Mouse (Mus musculus): ENCODE data around the gene Anln. TPM values are rescaled to one million over a fixed set of nuclear protein-coding genes. Genes with fewer than 3 reads are reported as not detected.
A peak's percentile ranks its signal among the peaks of the same experiment; 100 is the strongest.
"Not testable (repeated sequence)": the region's sequence is repeated elsewhere in the genome, so short reads cannot be mapped to it uniquely, and the experiment has no call there.

The Anln gene
- polyA plus RNA-seq, 1 experiment from 2014 or later: 35.4 TPM

- H3K4me1 ChIP-seq: no peaks in the 10 kb centered on the region
- 87% methylated on average over 5 of the region's 5 CpGs for WGBS
- peaks cover 6% of the 10 kb centered on the region; the same call in 1 of the 2 replicates for H3K9me3 ChIP-seq
- no peak overlapping the region for H3K27ac ChIP-seq
- no peaks in the 10 kb centered on the region for H3K27me3 ChIP-seq
- H3K4me2 ChIP-seq: no peak overlapping the region
- ATAC-seq (ENCODE audit: insufficient number of reproducible peaks, low FRiP score, low TSS enrichment, low read depth): no peak
- H3K9ac ChIP-seq: no peak overlapping the region
- no peaks in the 10 kb centered on the region for H3K36me3 ChIP-seq
- H3K4me3 ChIP-seq: no peak overlapping the region
Observed at GRCm38 (mm10) chr9:22313218-22313617, 75.8 kb downstream of the Anln start.

- no peak overlapping the region; the same call in 1 of the 2 replicates for H3K27ac ChIP-seq
- no peak for ATAC-seq (ENCODE audit: insufficient number of reproducible peaks, low FRiP score, low TSS enrichment, low read depth)
- H3K4me3 ChIP-seq: no peak overlapping the region
- no peak overlapping the region for H3K4me2 ChIP-seq
- no peaks in the 10 kb centered on the region for H3K9me3 ChIP-seq
- peaks cover 10% of the 10 kb centered on the region for H3K4me1 ChIP-seq
- 84% methylated on average over 5 of the region's 5 CpGs for WGBS
- no peaks in the 10 kb centered on the region for H3K27me3 ChIP-seq
- H3K36me3 ChIP-seq: peaks cover 6% of the 10 kb centered on the region
- no peak overlapping the region for H3K9ac ChIP-seq
Observed at GRCm38 (mm10) chr9:22309651-22310050, 79.3 kb downstream of the Anln start.

GRCm38 (mm10) chr9:22307920-22308262 is 81.1 kb downstream of the Anln start:
- Histone ChIP-seq H3K36me3 (peaks cover 23% of the 10 kb centered on the region), H3K4me2 (peak overlapping the region; percentile 87), H3K4me3 (peak overlapping the region; percentile 94), H3K9ac (peak overlapping the region; percentile 88; the same call in 1 of the 2 replicates)
- 13% methylated on average over 9 of the region's 9 CpGs for WGBS
- not testable (repeated sequence) for H3K4me1 ChIP-seq; H3K27me3 ChIP-seq; H3K27ac ChIP-seq; H3K9me3 ChIP-seq; ATAC-seq (ENCODE audit: insufficient number of reproducible peaks, low FRiP score, low TSS enrichment, low read depth)

GRCm38 (mm10) chr9:22307156-22307919 is 81.7 kb downstream of the Anln start, which contains the start of gene Zfp810:
Gene Zfp810, minus strand, starts transcription at chr9:22307648.
- peaks cover 10% of the 10 kb centered on the region for H3K4me1 ChIP-seq

GRCm38 (mm10) chr9:22306726-22307125 is 82.3 kb downstream of the Anln start:
- 14% methylated on average over 6 of the region's 6 CpGs for WGBS
- no peak for ATAC-seq (ENCODE audit: insufficient number of reproducible peaks, low FRiP score, low TSS enrichment, low read depth)

More at GRCm38 (mm10) chr9:22307156-22307919, 81.7 kb downstream of the Anln start, which contains the start of gene Zfp810:
- peak; percentile 95 for ATAC-seq (ENCODE audit: insufficient number of reproducible peaks, low FRiP score, low TSS enrichment, low read depth)
- H3K4me2 ChIP-seq: peak within 1 kb of the TSS; percentile 87
- under 1% methylated on average over 56 of the region's 56 CpGs for WGBS
- no peaks in the 10 kb centered on the region for H3K27me3 ChIP-seq
- H3K9me3 ChIP-seq: no peaks in the 10 kb centered on the region
- peak within 1 kb of the TSS; percentile 78 for H3K27ac ChIP-seq
- H3K9ac ChIP-seq: peak within 1 kb of the TSS; percentile 88
- H3K36me3 ChIP-seq: peaks cover 26% of the 10 kb centered on the region
- peak within 1 kb of the TSS; percentile 94 for H3K4me3 ChIP-seq

GRCm38 (mm10) chr9:22302199-22302598 is 86.8 kb downstream of the Anln start:
- Histone ChIP-seq H3K9ac (no peak overlapping the region), H3K27me3 (no peaks in the 10 kb centered on the region), H3K9me3 (no peaks in the 10 kb centered on the region), H3K27ac (no peak overlapping the region), H3K4me3 (no peak overlapping the region), H3K36me3 (peaks cover 50% of the 10 kb centered on the region), H3K4me1 (peaks cover 10% of the 10 kb centered on the region), H3K4me2 (no peak overlapping the region)
- no peak for ATAC-seq (ENCODE audit: insufficient number of reproducible peaks, low FRiP score, low TSS enrichment, low read depth)
- WGBS: 88% methylated on average over 1 of the region's 1 CpGs

More at GRCm38 (mm10) chr9:22306726-22307125, 82.3 kb downstream of the Anln start:
- H3K27ac ChIP-seq: peak overlapping the region; percentile 78; the same call in 1 of the 2 replicates
- H3K9me3 ChIP-seq: no peaks in the 10 kb centered on the region
- H3K36me3 ChIP-seq: peaks cover 26% of the 10 kb centered on the region
- H3K9ac ChIP-seq: peak overlapping the region; percentile 88
- H3K4me3 ChIP-seq: peak overlapping the region; percentile 94
- H3K4me1 ChIP-seq: peaks cover 10% of the 10 kb centered on the region
- no peaks in the 10 kb centered on the region for H3K27me3 ChIP-seq
- peak overlapping the region; percentile 87 for H3K4me2 ChIP-seq

Other genes starting within 250 kb of the Anln start
- 69.3 and 78.2 TPM in 2 replicates for gene Pigyl, start 232.3 kb downstream of the Anln start, polyA plus RNA-seq (2015; fragmentation: Nextera tagmentation; extraction: Ambion mirVana)
- 0.19 and 0.26 TPM in 2 replicates for gene Zfp872, start 201.1 kb downstream of the Anln start, polyA plus RNA-seq (2015; fragmentation: Nextera tagmentation; extraction: Ambion mirVana)
- gene Zfp809, start 163.5 kb downstream of the Anln start, polyA plus RNA-seq (2015; fragmentation: Nextera tagmentation; extraction: Ambion mirVana): 16.5 and 17.7 TPM in 2 replicates
- gene Zfp599, start 129.3 kb downstream of the Anln start, polyA plus RNA-seq (2015; fragmentation: Nextera tagmentation; extraction: Ambion mirVana): 4.0 and 4.8 TPM in 2 replicates
- 17.2 and 17.5 TPM in 2 replicates for gene Zfp810, start 81.5 kb downstream of the Anln start, polyA plus RNA-seq (2015; fragmentation: Nextera tagmentation; extraction: Ambion mirVana)
- gene 9530077C05Rik, start 22.3 kb upstream of the Anln start, polyA plus RNA-seq (2015; fragmentation: Nextera tagmentation; extraction: Ambion mirVana): 5.6 TPM in 2 replicates
- gene Gm17545, start 65.1 kb upstream of the Anln start, polyA plus RNA-seq (2015; fragmentation: Nextera tagmentation; extraction: Ambion mirVana): not detected in 2 replicates
- 50.2 and 63.0 TPM in 2 replicates for gene Rp9, start 80.6 kb upstream of the Anln start, polyA plus RNA-seq (2015; fragmentation: Nextera tagmentation; extraction: Ambion mirVana)
- gene Bbs9, start 86.5 kb upstream of the Anln start, polyA plus RNA-seq (2015; fragmentation: Nextera tagmentation; extraction: Ambion mirVana): 13.0 TPM in 2 replicates

Measured in limb, embryonic 15.5 days (tissue).